Mouse (Mus musculus): ENCODE measurements around the gene Sult2b1. TPM values are rescaled to one million over a fixed set of nuclear protein-coding genes. Genes with fewer than 3 reads are reported as not detected.

Gene Sult2b1
- polyA plus RNA-seq, 1 experiment from 2014 or later = 1.9 TPM

GRCm38 (mm10) chr7:45689800-45690199 is 94.7 kb downstream of the Sult2b1 start:
- ATAC-seq (ENCODE audit: low FRiP score) (no peak), DNase-seq (ENCODE audit: low spot score) (no peak)
- Histone ChIP-seq H3K36me3 (ENCODE audit: control insufficient read depth, insufficient read depth, low read length) (no peaks in the 10 kb centered on the region), H3K9ac (ENCODE audit: low read depth, low read length) (no peak overlapping the region), H3K9me3 (ENCODE audit: control insufficient read depth, low read length) (no peaks in the 10 kb centered on the region), H3K4me1 (replicated peaks; ENCODE audit: control insufficient read depth, insufficient read depth, low read length) (peaks cover 3% of the 10 kb centered on the region), H3K4me2 (replicated peaks; ENCODE audit: low read depth, low read length) (no peak overlapping the region), H3K27ac (ENCODE audit: low read depth, low read length) (no peak overlapping the region), H3K27me3 (ENCODE audit: control insufficient read depth, insufficient read depth, low read length) (0 out of 2 replicates have a peak, but pooled peaks cover 3% of the 10 kb centered on the region), H3K4me3 (ENCODE audit: low read depth, low read length) (no peak overlapping the region)
- WGBS = 77% methylated on average over 11 of the region's 11 CpGs

- 62% methylated on average over 6 of the region's 6 CpGs for WGBS
- Histone ChIP-seq H3K4me2 (replicated peaks; ENCODE audit: low read depth, low read length) (no peak overlapping the region), H3K9ac (ENCODE audit: low read depth, low read length) (no peak overlapping the region), H3K9me3 (ENCODE audit: control insufficient read depth, low read length) (no peaks in the 10 kb centered on the region), H3K27ac (ENCODE audit: low read depth, low read length) (no peak overlapping the region), H3K4me1 (replicated peaks; ENCODE audit: control insufficient read depth, insufficient read depth, low read length) (peaks cover 3% of the 10 kb centered on the region), H3K4me3 (ENCODE audit: low read depth, low read length) (no peak overlapping the region), H3K27me3 (ENCODE audit: control insufficient read depth, insufficient read depth, low read length) (0 out of 2 replicates have a peak, but pooled peaks cover 3% of the 10 kb centered on the region), H3K36me3 (ENCODE audit: control insufficient read depth, insufficient read depth, low read length) (no peaks in the 10 kb centered on the region)
- no peak for DNase-seq (ENCODE audit: low spot score)
- ATAC-seq (ENCODE audit: low FRiP score) = no peak
Measured at GRCm38 (mm10) chr7:45689099-45689498, 95.4 kb downstream of the Sult2b1 start.

- Histone ChIP-seq H3K4me3 (ENCODE audit: low read depth, low read length) (no peak overlapping the region), H3K4me2 (replicated peaks; ENCODE audit: low read depth, low read length) (no peak overlapping the region), H3K9ac (ENCODE audit: low read depth, low read length) (no peak overlapping the region), H3K9me3 (ENCODE audit: control insufficient read depth, low read length) (no peaks in the 10 kb centered on the region), H3K27ac (ENCODE audit: low read depth, low read length) (no peak overlapping the region), H3K4me1 (replicated peaks; ENCODE audit: control insufficient read depth, insufficient read depth, low read length) (peaks cover 3% of the 10 kb centered on the region), H3K36me3 (ENCODE audit: control insufficient read depth, insufficient read depth, low read length) (no peaks in the 10 kb centered on the region), H3K27me3 (ENCODE audit: control insufficient read depth, insufficient read depth, low read length) (0 out of 2 replicates have a peak, but pooled peaks cover 3% of the 10 kb centered on the region)
- DNase-seq (ENCODE audit: low spot score) = no peak
- ATAC-seq (ENCODE audit: low FRiP score) = no peak
- WGBS = 60% methylated on average over 3 of the region's 3 CpGs
Measured at GRCm38 (mm10) chr7:45686841-45687240, 97.6 kb downstream of the Sult2b1 start.

- Histone ChIP-seq H3K9ac (ENCODE audit: low read depth, low read length) (no peak overlapping the region), H3K9me3 (ENCODE audit: control insufficient read depth, low read length) (no peaks in the 10 kb centered on the region), H3K27me3 (ENCODE audit: control insufficient read depth, insufficient read depth, low read length) (no peaks in the 10 kb centered on the region), H3K4me3 (ENCODE audit: low read depth, low read length) (no peak overlapping the region), H3K27ac (ENCODE audit: low read depth, low read length) (no peak overlapping the region), H3K4me2 (replicated peaks; ENCODE audit: low read depth, low read length) (no peak overlapping the region), H3K4me1 (replicated peaks; ENCODE audit: control insufficient read depth, insufficient read depth, low read length) (peaks cover 3% of the 10 kb centered on the region), H3K36me3 (ENCODE audit: control insufficient read depth, insufficient read depth, low read length) (no peaks in the 10 kb centered on the region)
- ATAC-seq (ENCODE audit: low FRiP score) (no peak), DNase-seq (ENCODE audit: low spot score) (no peak)
- WGBS = 47% methylated on average over 10 of the region's 10 CpGs
Measured at GRCm38 (mm10) chr7:45685811-45686210, 98.7 kb downstream of the Sult2b1 start.

- H3K9ac ChIP-seq (ENCODE audit: low read depth, low read length) = no peak within 1 kb of the TSS
- no peak within 1 kb of the TSS for H3K27ac ChIP-seq (ENCODE audit: low read depth, low read length)
- H3K36me3 ChIP-seq (ENCODE audit: control insufficient read depth, insufficient read depth, low read length) = no peaks in the 10 kb centered on the region
- peaks cover 3% of the 10 kb centered on the region for H3K4me1 ChIP-seq (replicated peaks; ENCODE audit: control insufficient read depth, insufficient read depth, low read length)
- ATAC-seq (ENCODE audit: low FRiP score) (no peak), DNase-seq (ENCODE audit: low spot score) (no peak)
- H3K9me3 ChIP-seq (ENCODE audit: control insufficient read depth, low read length) = no peaks in the 10 kb centered on the region
- no peaks in the 10 kb centered on the region for H3K27me3 ChIP-seq (ENCODE audit: control insufficient read depth, insufficient read depth, low read length)
- H3K4me3 ChIP-seq (ENCODE audit: low read depth, low read length) = no peak within 1 kb of the TSS
- 76% methylated on average over 7 of the region's 7 CpGs for WGBS
- no peak within 1 kb of the TSS for H3K4me2 ChIP-seq (replicated peaks; ENCODE audit: low read depth, low read length)
Measured at GRCm38 (mm10) chr7:45683396-45684050, 100.9 kb downstream of the Sult2b1 start, which contains the start of gene Ntn5. Gene Ntn5 (plus strand): TSS chr7:45684022.

- H3K9me3 ChIP-seq (ENCODE audit: control insufficient read depth, low read length) = no peaks in the 10 kb centered on the region
- H3K36me3 ChIP-seq (ENCODE audit: control insufficient read depth, insufficient read depth, low read length) = no peaks in the 10 kb centered on the region
- peaks cover 3% of the 10 kb centered on the region for H3K4me1 ChIP-seq (replicated peaks; ENCODE audit: control insufficient read depth, insufficient read depth, low read length)
- peak overlapping the region; percentile 40; the same call in 1 of the 2 replicates for H3K9ac ChIP-seq (ENCODE audit: low read depth, low read length)
- WGBS = 30% methylated on average over 14 of the region's 14 CpGs
- H3K4me2 ChIP-seq (replicated peaks; ENCODE audit: low read depth, low read length) = no peak overlapping the region
- H3K27me3 ChIP-seq (ENCODE audit: control insufficient read depth, insufficient read depth, low read length) = no peaks in the 10 kb centered on the region
- DNase-seq (ENCODE audit: low spot score) = peak; percentile 96
- H3K4me3 ChIP-seq (ENCODE audit: low read depth, low read length) = no peak overlapping the region
- ATAC-seq (ENCODE audit: low FRiP score) = peak; percentile 86
- no peak overlapping the region for H3K27ac ChIP-seq (ENCODE audit: low read depth, low read length)
Measured at GRCm38 (mm10) chr7:45682144-45683126, 102.0 kb downstream of the Sult2b1 start.

GRCm38 (mm10) chr7:45681046-45681736 is 103.3 kb downstream of the Sult2b1 start:
- no peak overlapping the region for H3K4me3 ChIP-seq (ENCODE audit: low read depth, low read length)
- no peaks in the 10 kb centered on the region for H3K27me3 ChIP-seq (ENCODE audit: control insufficient read depth, insufficient read depth, low read length)
- 88% methylated on average over 8 of the region's 8 CpGs for WGBS
- no peaks in the 10 kb centered on the region for H3K9me3 ChIP-seq (ENCODE audit: control insufficient read depth, low read length)
- no peaks in the 10 kb centered on the region for H3K36me3 ChIP-seq (ENCODE audit: control insufficient read depth, insufficient read depth, low read length)
- H3K4me1 ChIP-seq (replicated peaks; ENCODE audit: control insufficient read depth, insufficient read depth, low read length) = peaks cover under 1% of the 10 kb centered on the region
- H3K27ac ChIP-seq (ENCODE audit: low read depth, low read length) = no peak overlapping the region
- DNase-seq (ENCODE audit: low spot score) (no peak), ATAC-seq (ENCODE audit: low FRiP score) (no peak)
- no peak overlapping the region for H3K9ac ChIP-seq (ENCODE audit: low read depth, low read length)
- H3K4me2 ChIP-seq (replicated peaks; ENCODE audit: low read depth, low read length) = no peak overlapping the region
